Mouse (Mus musculus): ENCODE measurements at regions not wholly inside any gene's neighbourhood (a gene's known extent, or its start where the extent isn't known, plus 50 kb on each side); places are given as distances from the start of the nearest gene placed in this dataset.

DNA sequence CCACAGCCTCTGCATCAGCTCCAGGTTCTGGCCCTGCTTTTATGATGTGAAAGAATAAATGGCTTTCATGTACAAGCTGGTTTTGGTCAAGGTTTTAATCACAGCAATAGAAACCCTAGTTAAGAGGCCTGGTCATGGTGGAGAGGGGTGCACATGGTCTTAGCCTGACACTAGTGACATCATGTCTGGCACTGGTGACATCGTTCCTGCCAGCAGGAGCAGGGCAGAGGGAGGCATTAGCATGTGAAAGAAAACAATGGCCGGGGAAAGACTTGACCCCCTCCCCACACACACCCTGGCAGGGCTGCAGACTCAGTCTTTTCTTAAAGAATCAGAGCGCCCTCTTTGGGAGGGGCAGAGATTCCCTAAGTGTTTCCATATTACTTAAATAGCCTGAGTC, 139.2 kb downstream of the Matn1 start:
- Histone ChIP-seq H3K4me1 (ENCODE audit: control insufficient read depth, insufficient read depth, low read length) (no peaks in the 10 kb centered on the region), H3K36me3 (ENCODE audit: control insufficient read depth, insufficient read depth, low read length) (no peaks in the 10 kb centered on the region), H3K27ac (ENCODE audit: control insufficient read depth, insufficient read depth, low read depth, low read length) (no peak overlapping the region), H3K4me3 (ENCODE audit: control insufficient read depth, low read depth, low read length) (no peak overlapping the region), H3K27me3 (ENCODE audit: control insufficient read depth, insufficient read depth, low read length) (no peaks in the 10 kb centered on the region)
- TF ChIP-seq CTCF (IDR thresholded peaks at IDR 0.05; ENCODE audit: control insufficient read depth, insufficient read depth, insufficient replicate concordance, low read depth, low read length) (no peak), POLR2A (IDR thresholded peaks at IDR 0.05; ENCODE audit: control insufficient read depth, low read depth, low read length) (no peak)

DNA sequence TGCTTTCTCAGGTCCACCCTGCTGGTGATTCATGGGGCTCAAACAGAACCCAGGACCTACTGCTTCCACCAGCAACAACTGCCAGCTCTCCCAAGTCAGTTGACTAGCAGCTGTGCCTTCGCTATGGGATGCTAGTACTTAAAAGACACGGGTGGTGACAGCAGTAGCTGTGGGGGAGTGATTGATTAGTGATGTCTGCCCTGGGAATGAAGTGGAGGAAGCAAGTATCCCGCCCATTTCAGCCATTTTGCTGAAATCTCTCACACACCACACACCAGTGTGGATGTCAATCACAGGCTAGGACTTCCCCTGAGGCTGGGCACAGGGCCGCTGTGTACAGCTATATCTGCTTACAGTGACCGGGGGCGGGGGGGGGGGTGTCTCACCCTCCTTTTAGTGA, 153.2 kb downstream of the Matn1 start:
- Histone ChIP-seq H3K27ac (ENCODE audit: control insufficient read depth, insufficient read depth, low read depth, low read length) (no peak overlapping the region), H3K36me3 (ENCODE audit: control insufficient read depth, insufficient read depth, low read length) (no peaks in the 10 kb centered on the region), H3K4me3 (ENCODE audit: control insufficient read depth, low read depth, low read length) (no peak overlapping the region), H3K27me3 (ENCODE audit: control insufficient read depth, insufficient read depth, low read length) (no peaks in the 10 kb centered on the region), H3K4me1 (ENCODE audit: control insufficient read depth, insufficient read depth, low read length) (peaks cover 7% of the 10 kb centered on the region)
- no peak for TF ChIP-seq CTCF (IDR thresholded peaks at IDR 0.05; ENCODE audit: control insufficient read depth, insufficient read depth, insufficient replicate concordance, low read depth, low read length)
- no peak for TF ChIP-seq POLR2A (IDR thresholded peaks at IDR 0.05; ENCODE audit: control insufficient read depth, low read depth, low read length)

GRCm38 (mm10) chr4:131100093-131100795, 156.1 kb downstream of the Matn1 start:
- Histone ChIP-seq H3K27ac (ENCODE audit: control insufficient read depth, insufficient read depth, low read depth, low read length) (no peak overlapping the region), H3K4me3 (ENCODE audit: control insufficient read depth, low read depth, low read length) (no peak overlapping the region), H3K27me3 (ENCODE audit: control insufficient read depth, insufficient read depth, low read length) (no peaks in the 10 kb centered on the region), H3K36me3 (ENCODE audit: control insufficient read depth, insufficient read depth, low read length) (no peaks in the 10 kb centered on the region), H3K4me1 (ENCODE audit: control insufficient read depth, insufficient read depth, low read length) (peaks cover 7% of the 10 kb centered on the region)
- TF ChIP-seq POLR2A (IDR thresholded peaks at IDR 0.05; ENCODE audit: control insufficient read depth, low read depth, low read length) (no peak), CTCF (IDR thresholded peaks at IDR 0.05; ENCODE audit: control insufficient read depth, insufficient read depth, insufficient replicate concordance, low read depth, low read length) (no peak)

DNA sequence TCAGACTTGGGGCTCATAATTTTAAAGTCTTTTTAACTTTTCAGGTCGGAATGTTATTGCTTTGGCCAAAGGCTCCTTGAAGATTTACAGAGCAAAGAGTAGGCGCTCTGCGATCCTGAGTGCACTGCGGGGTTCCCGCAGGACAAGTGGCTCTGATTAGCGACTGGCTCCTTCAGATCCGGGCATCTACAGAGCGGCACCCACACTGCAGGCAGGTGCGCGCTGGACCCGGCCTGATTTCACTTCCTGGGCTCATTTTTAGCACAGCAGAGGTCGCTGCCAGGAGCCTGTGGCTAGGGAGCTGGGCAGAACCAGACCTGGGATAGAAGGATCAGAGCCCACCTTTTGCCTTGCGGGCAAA, 156.6 kb downstream of the Matn1 start:
- H3K27ac ChIP-seq (ENCODE audit: control insufficient read depth, insufficient read depth, low read depth, low read length), result no peak overlapping the region
- H3K36me3 ChIP-seq (ENCODE audit: control insufficient read depth, insufficient read depth, low read length), result no peaks in the 10 kb centered on the region
- H3K4me3 ChIP-seq (ENCODE audit: control insufficient read depth, low read depth, low read length), result no peak overlapping the region
- TF ChIP-seq POLR2A (IDR thresholded peaks at IDR 0.05; ENCODE audit: control insufficient read depth, low read depth, low read length) (no peak), CTCF (IDR thresholded peaks at IDR 0.05; ENCODE audit: control insufficient read depth, insufficient read depth, insufficient replicate concordance, low read depth, low read length) (no peak)
- no peaks in the 10 kb centered on the region for H3K27me3 ChIP-seq (ENCODE audit: control insufficient read depth, insufficient read depth, low read length)
- peaks cover 7% of the 10 kb centered on the region for H3K4me1 ChIP-seq (ENCODE audit: control insufficient read depth, insufficient read depth, low read length)

DNA sequence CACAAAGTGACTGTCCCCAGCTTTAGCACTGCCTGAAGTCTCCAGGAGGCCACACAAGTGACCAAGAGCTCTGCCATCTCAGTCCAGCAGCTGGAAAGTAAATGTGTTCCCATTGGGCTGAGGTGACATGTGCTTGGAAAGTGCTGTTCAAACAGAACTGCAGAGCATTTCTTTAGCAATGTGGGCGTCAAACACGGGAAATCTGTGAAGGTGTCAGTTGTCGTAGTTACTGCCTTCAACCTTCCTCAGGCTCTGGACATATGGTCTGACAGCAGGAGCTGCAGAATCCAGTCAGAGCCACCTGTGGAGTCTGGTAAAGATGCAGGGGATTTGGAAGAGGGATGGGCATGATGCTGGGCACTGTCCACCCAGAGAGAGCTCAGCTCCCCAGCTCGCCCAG, 158.0 kb downstream of the Matn1 start:
- peaks cover 7% of the 10 kb centered on the region for H3K4me1 ChIP-seq (ENCODE audit: control insufficient read depth, insufficient read depth, low read length)
- TF ChIP-seq CTCF (IDR thresholded peaks at IDR 0.05; ENCODE audit: control insufficient read depth, insufficient read depth, insufficient replicate concordance, low read depth, low read length), result no peak
- no peak for TF ChIP-seq POLR2A (IDR thresholded peaks at IDR 0.05; ENCODE audit: control insufficient read depth, low read depth, low read length)
- H3K27me3 ChIP-seq (ENCODE audit: control insufficient read depth, insufficient read depth, low read length), result no peaks in the 10 kb centered on the region
- H3K36me3 ChIP-seq (ENCODE audit: control insufficient read depth, insufficient read depth, low read length), result no peaks in the 10 kb centered on the region
- no peak overlapping the region for H3K27ac ChIP-seq (ENCODE audit: control insufficient read depth, insufficient read depth, low read depth, low read length)
- H3K4me3 ChIP-seq (ENCODE audit: control insufficient read depth, low read depth, low read length), result no peak overlapping the region

DNA sequence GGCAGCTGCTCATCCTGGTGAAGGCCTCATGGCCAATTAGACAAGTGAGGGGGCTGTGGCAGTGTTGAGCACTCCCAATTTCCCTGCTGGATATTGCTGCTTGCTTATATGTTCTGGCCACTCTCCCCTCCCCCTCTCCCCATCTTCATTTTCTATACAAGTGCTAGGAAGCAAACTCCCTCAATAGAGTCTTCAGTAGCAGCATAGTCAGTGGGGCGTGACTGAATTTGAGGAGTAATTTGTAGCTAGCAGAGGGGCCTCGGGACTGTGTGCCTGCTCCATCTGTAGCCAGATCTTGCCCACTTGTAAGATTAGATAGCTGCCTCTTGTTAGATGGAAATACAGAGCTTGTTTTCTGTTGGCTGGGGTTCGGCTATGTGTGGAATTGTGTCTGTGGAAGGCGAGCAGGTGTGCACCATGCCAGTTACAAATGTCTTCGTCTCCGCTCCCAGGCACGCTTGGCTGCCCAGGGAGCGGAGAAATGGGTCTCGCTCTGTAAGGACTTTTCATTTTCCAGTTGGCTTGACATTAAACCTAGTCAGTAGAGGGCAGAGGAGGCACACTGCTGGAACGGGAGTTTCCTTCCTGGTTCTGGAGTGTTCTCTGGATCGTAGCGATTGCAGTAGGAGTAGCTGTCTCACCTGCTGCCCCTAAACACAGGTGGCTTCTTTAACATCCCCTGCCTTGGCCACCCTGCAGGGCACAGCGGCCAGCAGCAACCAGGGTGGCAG, 163.1 kb downstream of the Matn1 start:
- no peak overlapping the region for H3K27ac ChIP-seq (ENCODE audit: control insufficient read depth, insufficient read depth, low read depth, low read length)
- no peaks in the 10 kb centered on the region for H3K27me3 ChIP-seq (ENCODE audit: control insufficient read depth, insufficient read depth, low read length)
- H3K4me1 ChIP-seq (ENCODE audit: control insufficient read depth, insufficient read depth, low read length), result no peaks in the 10 kb centered on the region
- H3K4me3 ChIP-seq (ENCODE audit: control insufficient read depth, low read depth, low read length), result no peak overlapping the region
- H3K36me3 ChIP-seq (ENCODE audit: control insufficient read depth, insufficient read depth, low read length), result no peaks in the 10 kb centered on the region
- TF ChIP-seq POLR2A (IDR thresholded peaks at IDR 0.05; ENCODE audit: control insufficient read depth, low read depth, low read length), result no peak
- TF ChIP-seq CTCF (IDR thresholded peaks at IDR 0.05; ENCODE audit: control insufficient read depth, insufficient read depth, insufficient replicate concordance, low read depth, low read length), result no peak

GRCm38 (mm10) chr4:131112536-131112935, 168.4 kb downstream of the Matn1 start:
- H3K4me3 ChIP-seq (ENCODE audit: control insufficient read depth, low read depth, low read length), result no peak overlapping the region
- H3K27ac ChIP-seq (ENCODE audit: control insufficient read depth, insufficient read depth, low read depth, low read length), result no peak overlapping the region
- TF ChIP-seq POLR2A (IDR thresholded peaks at IDR 0.05; ENCODE audit: control insufficient read depth, low read depth, low read length), result no peak
- TF ChIP-seq CTCF (IDR thresholded peaks at IDR 0.05; ENCODE audit: control insufficient read depth, insufficient read depth, insufficient replicate concordance, low read depth, low read length), result no peak
- H3K27me3 ChIP-seq (ENCODE audit: control insufficient read depth, insufficient read depth, low read length), result no peaks in the 10 kb centered on the region
- H3K4me1 ChIP-seq (ENCODE audit: control insufficient read depth, insufficient read depth, low read length), result no peaks in the 10 kb centered on the region
- no peaks in the 10 kb centered on the region for H3K36me3 ChIP-seq (ENCODE audit: control insufficient read depth, insufficient read depth, low read length)

Measured in testis, adult 2 months (tissue).